Mouse (Mus musculus): ENCODE results near the gene Scamp3. TPM values are rescaled to one million over a fixed set of nuclear protein-coding genes. Genes with fewer than 3 reads are reported as not detected.

The Scamp3 gene
- polyA plus RNA-seq, 1 experiment from 2014 or later = 127 TPM

DNA sequence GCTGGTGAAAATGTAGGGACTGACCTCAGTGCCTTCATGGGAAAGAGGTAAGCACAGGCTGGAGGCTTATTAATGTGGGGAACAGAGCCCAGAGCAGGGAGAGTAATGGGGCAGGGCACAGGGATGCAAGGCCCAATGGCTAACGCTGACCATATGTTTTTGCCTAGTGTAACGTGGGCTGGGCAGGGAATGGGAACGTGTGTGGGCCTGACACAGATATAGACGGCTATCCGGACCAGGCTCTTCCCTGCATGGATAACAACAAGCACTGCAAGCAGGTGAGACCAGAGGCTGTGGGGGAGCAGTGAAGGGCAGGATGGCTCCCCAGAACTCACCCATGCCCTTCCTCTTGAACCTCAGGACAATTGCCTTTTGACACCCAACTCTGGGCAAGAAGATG, 43.9 kb downstream of the Scamp3 start:
- peak overlapping the region; percentile 18; the same call in 1 of the 2 replicates for H3K27ac ChIP-seq
- 0 out of 2 replicates have a peak overlapping the region, but pooled peaks have one; percentile 13 for H3K9ac ChIP-seq
- peaks cover 58% of the 10 kb centered on the region for H3K4me1 ChIP-seq (replicated peaks)
- H3K27me3 ChIP-seq = no peaks in the 10 kb centered on the region
- ATAC-seq (ENCODE audit: low FRiP score) = no peak
- H3K9me3 ChIP-seq = no peaks in the 10 kb centered on the region
- WGBS = 67% methylated on average over 5 of the region's 5 CpGs
- H3K36me3 ChIP-seq = peaks cover 16% of the 10 kb centered on the region
- no peak overlapping the region for H3K4me2 ChIP-seq
- H3K4me3 ChIP-seq = no peak overlapping the region

DNA sequence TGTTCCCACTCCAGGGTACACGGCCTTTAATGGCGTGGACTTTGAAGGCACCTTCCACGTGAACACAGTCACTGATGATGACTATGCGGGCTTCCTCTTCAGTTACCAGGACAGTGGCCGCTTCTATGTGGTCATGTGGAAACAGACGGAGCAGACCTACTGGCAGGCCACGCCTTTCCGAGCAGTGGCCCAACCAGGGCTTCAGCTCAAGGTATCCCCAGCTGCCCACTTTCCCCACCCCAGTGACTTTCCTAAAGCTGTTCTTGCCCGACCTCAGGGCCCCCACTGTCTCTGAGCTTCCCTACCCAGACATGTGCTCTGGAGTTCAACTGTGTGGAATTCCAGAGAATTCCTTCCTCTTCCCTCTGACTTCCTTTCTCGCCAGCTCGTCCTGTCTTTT, 47.5 kb downstream of the Scamp3 start:
- peak overlapping the region; percentile 68 for H3K4me2 ChIP-seq
- no peak for ATAC-seq (ENCODE audit: low FRiP score)
- H3K27ac ChIP-seq = peak overlapping the region; percentile 92
- H3K9ac ChIP-seq = peak overlapping the region; percentile 78
- 0 out of 2 replicates have a peak, but pooled peaks cover 8% of the 10 kb centered on the region for H3K27me3 ChIP-seq
- H3K4me1 ChIP-seq (replicated peaks) = peaks cover 72% of the 10 kb centered on the region
- H3K36me3 ChIP-seq = peaks cover 12% of the 10 kb centered on the region
- no peaks in the 10 kb centered on the region for H3K9me3 ChIP-seq
- WGBS = 35% methylated on average over 11 of the region's 11 CpGs
- peak overlapping the region; percentile 49 for H3K4me3 ChIP-seq

DNA sequence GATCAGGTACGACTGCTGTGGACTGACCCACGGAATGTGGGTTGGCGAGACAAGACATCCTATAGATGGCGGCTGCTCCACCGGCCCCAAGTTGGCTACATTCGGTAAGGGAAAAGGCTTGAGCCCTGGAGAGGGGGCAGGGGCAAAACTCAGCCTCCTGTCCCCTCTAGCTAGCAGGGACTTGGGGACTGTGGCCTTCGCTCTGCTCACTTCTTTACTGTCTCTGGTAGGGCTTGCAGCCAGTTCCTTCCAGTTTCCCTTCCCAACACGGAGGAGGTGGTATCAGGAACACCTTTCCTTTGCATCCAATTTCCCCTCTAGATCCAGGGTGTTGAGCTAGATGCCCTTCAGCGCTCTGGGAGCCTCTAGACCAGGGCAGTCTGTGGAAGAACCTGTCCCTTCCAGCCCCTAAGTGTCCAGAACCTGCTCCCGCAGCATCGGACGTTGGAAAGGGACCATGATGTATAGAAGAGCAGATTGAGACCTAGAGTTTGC, 48.1 kb downstream of the Scamp3 start:
- H3K4me2 ChIP-seq = peak overlapping the region; percentile 68
- 0 out of 2 replicates have a peak, but pooled peaks cover 8% of the 10 kb centered on the region for H3K27me3 ChIP-seq
- H3K9ac ChIP-seq = peak overlapping the region; percentile 78
- H3K27ac ChIP-seq = peak overlapping the region; percentile 92
- WGBS = 25% methylated on average over 12 of the region's 12 CpGs
- H3K36me3 ChIP-seq = peaks cover 12% of the 10 kb centered on the region
- H3K9me3 ChIP-seq = no peaks in the 10 kb centered on the region
- ATAC-seq (ENCODE audit: low FRiP score) = no peak
- peaks cover 66% of the 10 kb centered on the region for H3K4me1 ChIP-seq (replicated peaks)
- H3K4me3 ChIP-seq = peak overlapping the region; percentile 49

DNA sequence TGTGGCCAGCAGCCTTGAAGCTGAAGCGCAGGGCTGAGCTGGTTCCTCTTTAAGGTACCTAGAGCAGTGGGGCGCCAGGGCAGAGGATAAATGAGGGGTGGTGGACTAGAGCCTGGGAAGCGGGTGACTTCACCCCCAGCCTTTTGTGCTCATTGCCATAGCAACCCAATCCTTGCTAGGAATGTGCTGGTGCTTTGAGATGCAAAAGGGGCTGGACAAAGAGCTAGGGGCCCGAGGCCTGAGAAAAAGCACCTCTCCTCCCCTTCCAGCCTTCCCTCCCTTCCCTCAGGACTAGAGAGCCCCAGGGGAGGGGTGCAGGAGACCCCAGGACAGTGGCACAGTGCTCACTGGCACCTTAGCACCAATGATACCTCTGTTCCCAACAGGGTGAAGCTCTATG, 48.6 kb downstream of the Scamp3 start:
- Histone ChIP-seq H3K27me3 (0 out of 2 replicates have a peak, but pooled peaks cover 8% of the 10 kb centered on the region), H3K27ac (peak overlapping the region; percentile 92), H3K9me3 (no peaks in the 10 kb centered on the region), H3K4me1 (replicated peaks) (peaks cover 64% of the 10 kb centered on the region), H3K4me2 (peak overlapping the region; percentile 68), H3K9ac (peak overlapping the region; percentile 78), H3K36me3 (peaks cover 12% of the 10 kb centered on the region), H3K4me3 (peak overlapping the region; percentile 49)
- 5% methylated on average over 4 of the region's 4 CpGs for WGBS
- peak; percentile 68 for ATAC-seq (ENCODE audit: low FRiP score)

DNA sequence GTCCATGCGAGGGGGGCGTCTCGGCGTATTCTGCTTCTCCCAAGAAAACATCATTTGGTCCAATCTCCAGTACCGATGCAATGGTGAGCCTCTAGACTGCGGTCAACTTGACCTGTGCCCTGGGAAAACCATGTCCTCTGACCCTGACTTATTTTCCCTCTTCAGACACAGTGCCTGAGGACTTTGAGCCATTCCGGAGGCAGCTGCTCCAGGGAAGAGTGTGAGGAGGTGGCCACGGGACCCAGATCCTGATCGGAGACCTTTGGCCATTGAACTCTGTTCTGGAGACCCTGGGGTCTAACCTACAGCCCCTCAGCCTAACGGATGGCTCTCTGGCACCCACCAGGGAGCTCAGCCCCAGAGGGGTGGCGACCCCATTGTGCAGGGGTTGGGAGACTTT, 49.1 kb downstream of the Scamp3 start:
- 8% methylated on average over 11 of the region's 11 CpGs for WGBS

DNA sequence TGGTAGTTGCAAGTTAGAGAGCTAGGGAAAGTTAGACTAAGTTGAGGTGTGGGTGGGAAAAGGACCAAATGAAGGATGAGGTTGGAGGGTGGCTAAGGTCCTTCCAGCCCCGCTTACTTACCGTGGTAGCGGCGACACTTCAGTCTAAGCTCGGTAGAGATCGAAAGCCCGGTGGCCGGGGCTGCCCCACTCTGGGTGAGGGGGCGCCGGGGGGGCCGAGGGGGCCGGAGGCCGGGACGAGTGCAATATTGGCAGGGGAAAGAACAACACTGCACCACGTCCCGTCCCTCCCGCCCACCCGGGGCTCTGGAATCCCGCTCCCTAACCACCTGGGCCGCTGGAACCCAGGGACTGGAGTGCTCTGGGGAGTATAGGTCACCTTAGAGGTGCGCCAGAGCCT, 49.6 kb downstream of the Scamp3 start, which contains the start of gene Mtx1:
Mtx1 (minus strand) TSS at position 189 of the 400 bp plus-strand sequence.
- Histone ChIP-seq H3K27ac (peak within 1 kb of the TSS; percentile 92), H3K36me3 (peaks cover 7% of the 10 kb centered on the region), H3K27me3 (0 out of 2 replicates have a peak, but pooled peaks cover 8% of the 10 kb centered on the region), H3K9me3 (no peaks in the 10 kb centered on the region), H3K9ac (peak within 1 kb of the TSS; percentile 78), H3K4me3 (peak within 1 kb of the TSS; percentile 49), H3K4me2 (peak within 1 kb of the TSS; percentile 68), H3K4me1 (replicated peaks) (peaks cover 62% of the 10 kb centered on the region)
- peak; percentile 0 for ATAC-seq (ENCODE audit: low FRiP score)
- WGBS = 2% methylated on average over 20 of the region's 21 CpGs

More for the DNA sequence above, 49.1 kb downstream of the Scamp3 start:
- Histone ChIP-seq H3K27me3 (0 out of 2 replicates have a peak, but pooled peaks cover 8% of the 10 kb centered on the region), H3K4me1 (replicated peaks) (peaks cover 62% of the 10 kb centered on the region), H3K4me2 (peak overlapping the region; percentile 68), H3K9ac (peak overlapping the region; percentile 78), H3K36me3 (peaks cover 11% of the 10 kb centered on the region), H3K27ac (peak overlapping the region; percentile 92), H3K9me3 (no peaks in the 10 kb centered on the region), H3K4me3 (peak overlapping the region; percentile 49)
- ATAC-seq (ENCODE audit: low FRiP score) = no peak

DNA sequence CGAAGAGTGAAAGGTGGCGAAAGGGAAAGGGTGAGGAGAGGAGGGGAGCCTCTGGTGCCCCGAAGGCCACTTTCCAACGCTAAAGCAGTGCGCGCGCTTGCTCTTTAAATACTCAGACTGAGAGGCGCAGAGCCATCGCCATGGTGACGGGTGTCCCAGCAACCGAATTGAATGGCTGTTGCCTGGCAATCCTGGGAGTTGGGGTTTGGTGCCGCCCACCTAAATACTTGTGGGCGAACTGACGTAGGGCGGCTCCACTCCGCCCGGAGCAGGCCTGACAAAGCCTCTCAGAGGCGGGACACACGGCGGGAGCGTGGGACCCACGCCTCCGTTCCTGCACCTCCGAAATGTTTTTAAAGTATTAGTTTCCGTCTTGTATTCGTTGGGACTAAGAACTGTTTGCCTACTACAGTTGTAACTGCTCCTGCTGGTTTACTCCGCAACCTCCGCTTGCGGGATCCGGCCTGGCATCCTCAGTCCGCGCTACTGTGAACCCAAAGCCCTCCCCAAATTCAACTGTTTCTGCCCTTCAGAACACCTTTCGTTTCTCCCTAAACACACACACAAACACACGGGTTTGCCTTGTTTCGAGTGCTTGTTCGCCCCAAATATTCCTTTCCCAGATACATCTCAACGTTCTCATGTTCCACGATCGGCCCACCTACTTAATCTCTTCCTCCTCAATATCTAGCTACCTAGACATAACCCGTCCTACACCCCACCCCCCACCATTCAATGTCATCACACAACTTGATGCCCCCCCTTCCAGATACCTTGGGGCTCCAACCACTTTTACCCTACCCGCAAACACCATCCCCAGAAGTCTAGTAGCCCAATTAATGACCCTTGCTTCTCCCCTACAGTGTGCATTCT, 50.3 kb downstream of the Scamp3 start:
- Histone ChIP-seq H3K27ac (peak overlapping the region; percentile 92), H3K4me3 (peak overlapping the region; percentile 49), H3K36me3 (peaks cover 7% of the 10 kb centered on the region), H3K9me3 (no peaks in the 10 kb centered on the region), H3K9ac (peak overlapping the region; percentile 78), H3K4me2 (peak overlapping the region; percentile 68), H3K4me1 (replicated peaks) (peaks cover 62% of the 10 kb centered on the region), H3K27me3 (0 out of 2 replicates have a peak, but pooled peaks cover 8% of the 10 kb centered on the region)
- WGBS = 2% methylated on average over 41 of the region's 41 CpGs
- peak; percentile 56 for ATAC-seq (ENCODE audit: low FRiP score)

DNA sequence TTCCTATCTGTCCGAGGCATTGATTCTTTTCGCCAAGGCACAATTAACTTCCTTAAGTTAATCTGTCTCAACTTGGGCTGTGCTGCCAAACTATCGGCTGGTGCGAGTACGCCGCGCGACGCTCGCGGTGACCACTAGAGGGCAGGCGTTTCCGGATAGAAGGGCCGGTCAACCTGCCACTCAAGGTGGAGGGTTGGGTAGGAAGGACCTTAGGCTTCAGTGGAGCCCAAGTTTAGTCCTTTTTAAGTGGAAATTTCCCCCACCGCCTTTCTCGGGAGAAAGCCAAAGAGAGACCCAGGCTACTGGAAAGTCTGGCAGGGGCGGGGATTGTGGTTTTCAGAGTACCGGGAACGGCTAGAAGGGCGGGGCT, 50.9 kb downstream of the Scamp3 start:
- peak overlapping the region; percentile 78 for H3K9ac ChIP-seq
- 0 out of 2 replicates have a peak, but pooled peaks cover 8% of the 10 kb centered on the region for H3K27me3 ChIP-seq
- under 1% methylated on average over 20 of the region's 20 CpGs for WGBS
- H3K4me1 ChIP-seq (replicated peaks) = peaks cover 55% of the 10 kb centered on the region
- 0 out of 2 replicates have a peak, but pooled peaks have one; percentile 5 for ATAC-seq (ENCODE audit: low FRiP score)
- peaks cover 6% of the 10 kb centered on the region for H3K36me3 ChIP-seq
- H3K4me2 ChIP-seq = peak overlapping the region; percentile 68
- no peaks in the 10 kb centered on the region for H3K9me3 ChIP-seq
- H3K4me3 ChIP-seq = peak overlapping the region; percentile 49
- H3K27ac ChIP-seq = peak overlapping the region; percentile 92

DNA sequence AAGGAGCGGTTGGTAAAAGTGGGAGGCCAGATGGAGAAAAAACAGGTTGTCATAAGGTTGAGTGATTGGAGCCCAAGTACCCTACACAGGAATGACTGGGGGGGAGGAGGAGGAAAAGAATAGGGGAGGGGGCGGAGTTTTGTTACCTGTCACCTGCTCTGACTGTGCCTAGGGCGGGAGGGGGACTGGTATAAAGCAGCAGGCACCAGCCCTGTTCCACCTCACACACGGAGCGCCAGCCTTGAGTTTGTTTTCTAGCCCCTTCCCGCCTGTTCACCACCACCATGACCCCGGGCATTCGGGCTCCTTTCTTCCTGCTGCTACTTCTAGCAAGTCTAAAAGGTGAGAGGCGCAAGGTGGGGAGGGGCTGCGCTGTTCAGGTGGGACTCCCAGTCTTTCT, 51.6 kb downstream of the Scamp3 start, which contains the start of gene Muc1:
Muc1 (plus strand) TSS at position 222 of the 400 bp plus-strand sequence.
- WGBS = 29% methylated on average over 10 of the region's 10 CpGs
- Histone ChIP-seq H3K27me3 (0 out of 2 replicates have a peak, but pooled peaks cover 8% of the 10 kb centered on the region), H3K9me3 (no peaks in the 10 kb centered on the region), H3K4me3 (peak within 1 kb of the TSS; percentile 49), H3K27ac (peak within 1 kb of the TSS; percentile 92), H3K4me1 (replicated peaks) (peaks cover 49% of the 10 kb centered on the region), H3K9ac (peak within 1 kb of the TSS; percentile 78), H3K36me3 (peaks cover 11% of the 10 kb centered on the region), H3K4me2 (peak within 1 kb of the TSS; percentile 68)
- ATAC-seq (ENCODE audit: low FRiP score) = no peak

DNA sequence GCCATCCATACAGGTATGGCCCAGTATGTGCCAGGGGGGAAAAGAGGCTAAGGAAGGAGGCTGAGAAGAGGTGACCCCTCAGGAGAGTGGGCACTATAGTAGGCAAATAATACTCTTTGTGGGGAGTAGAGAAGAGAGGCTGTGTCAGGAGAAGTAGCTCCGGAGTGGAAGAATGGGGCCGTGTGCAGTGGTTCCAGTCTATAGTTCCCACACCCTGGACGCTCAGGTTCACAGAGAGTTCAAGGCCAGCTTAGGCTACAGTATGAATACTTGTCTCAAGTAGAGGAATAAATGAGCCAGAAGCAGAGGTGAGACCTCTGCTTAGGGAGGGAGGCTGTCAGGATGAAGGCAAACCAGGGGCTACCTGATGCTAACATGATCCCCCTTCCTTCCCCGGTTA, 52.0 kb downstream of the Scamp3 start:
- H3K4me1 ChIP-seq (replicated peaks) = peaks cover 44% of the 10 kb centered on the region
- no peak overlapping the region for H3K4me3 ChIP-seq
- no peaks in the 10 kb centered on the region for H3K9me3 ChIP-seq
- peaks cover 15% of the 10 kb centered on the region for H3K36me3 ChIP-seq
- 0 out of 2 replicates have a peak, but pooled peaks cover 8% of the 10 kb centered on the region for H3K27me3 ChIP-seq
- 66% methylated on average over 4 of the region's 4 CpGs for WGBS
- no peak for ATAC-seq (ENCODE audit: low FRiP score)
- peak overlapping the region; percentile 68 for H3K4me2 ChIP-seq
- no peak overlapping the region for H3K27ac ChIP-seq
- H3K9ac ChIP-seq = no peak overlapping the region

DNA sequence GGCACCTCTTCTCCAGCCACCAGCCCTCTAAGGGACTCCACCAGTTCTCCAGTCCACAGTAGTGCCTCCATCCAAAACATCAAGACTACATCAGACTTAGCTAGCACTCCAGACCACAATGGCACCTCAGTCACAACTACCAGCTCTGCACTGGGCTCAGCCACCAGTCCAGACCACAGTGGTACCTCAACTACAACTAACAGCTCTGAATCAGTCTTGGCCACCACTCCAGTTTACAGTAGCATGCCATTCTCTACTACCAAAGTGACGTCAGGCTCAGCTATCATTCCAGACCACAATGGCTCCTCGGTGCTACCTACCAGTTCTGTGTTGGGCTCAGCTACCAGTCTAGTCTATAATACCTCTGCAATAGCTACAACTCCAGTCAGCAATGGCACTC, 53.3 kb downstream of the Scamp3 start:
- Histone ChIP-seq H3K4me3 (no peak overlapping the region), H3K36me3 (peaks cover 28% of the 10 kb centered on the region), H3K27me3 (0 out of 2 replicates have a peak, but pooled peaks cover 8% of the 10 kb centered on the region), H3K9ac (no peak overlapping the region), H3K9me3 (no peaks in the 10 kb centered on the region), H3K27ac (no peak overlapping the region), H3K4me1 (replicated peaks) (peaks cover 32% of the 10 kb centered on the region), H3K4me2 (no peak overlapping the region)
- ATAC-seq (ENCODE audit: low FRiP score) = no peak
- WGBS = 84% methylated on average over 2 of the region's 2 CpGs

DNA sequence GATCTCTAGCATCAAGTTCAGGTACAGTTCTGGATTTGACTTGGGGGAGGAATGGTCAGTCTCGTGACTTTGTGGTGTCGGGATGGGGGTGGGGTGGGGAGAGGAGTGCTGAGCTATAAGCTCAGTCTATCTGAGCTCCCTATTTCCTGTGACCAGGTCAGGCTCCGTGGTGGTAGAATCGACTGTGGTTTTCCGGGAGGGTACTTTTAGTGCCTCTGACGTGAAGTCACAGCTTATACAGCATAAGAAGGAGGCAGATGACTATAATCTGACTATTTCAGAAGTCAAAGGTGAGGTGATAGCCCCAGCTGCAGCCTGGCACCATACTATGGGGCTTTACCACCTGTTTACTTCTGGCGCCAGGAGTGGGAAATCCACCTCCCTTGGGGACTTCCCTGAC, 54.1 kb downstream of the Scamp3 start:
- 81% methylated on average over 7 of the region's 7 CpGs for WGBS
- no peak overlapping the region for H3K4me3 ChIP-seq
- peaks cover 24% of the 10 kb centered on the region for H3K4me1 ChIP-seq (replicated peaks)
- no peak overlapping the region for H3K4me2 ChIP-seq
- no peak for ATAC-seq (ENCODE audit: low FRiP score)
- no peak overlapping the region for H3K9ac ChIP-seq
- H3K36me3 ChIP-seq = peaks cover 36% of the 10 kb centered on the region
- no peaks in the 10 kb centered on the region for H3K9me3 ChIP-seq
- no peak overlapping the region for H3K27ac ChIP-seq
- H3K27me3 ChIP-seq = 0 out of 2 replicates have a peak, but pooled peaks cover 8% of the 10 kb centered on the region
